Mouse (Mus musculus): ENCODE results near the gene Gm6509.
"Not testable (repeated sequence)": the region's sequence is repeated elsewhere in the genome, so short reads cannot be mapped to it uniquely, and the experiment has no call there.

The Gm6509 gene

GRCm38 (mm10) chr5:94623679-94624078 is at the start of gene Gm6509:
Gene Gm6509 (plus strand): TSS chr5:94623979.
- not testable (repeated sequence) for DNase-seq (ENCODE audit: low spot score)

DNA sequence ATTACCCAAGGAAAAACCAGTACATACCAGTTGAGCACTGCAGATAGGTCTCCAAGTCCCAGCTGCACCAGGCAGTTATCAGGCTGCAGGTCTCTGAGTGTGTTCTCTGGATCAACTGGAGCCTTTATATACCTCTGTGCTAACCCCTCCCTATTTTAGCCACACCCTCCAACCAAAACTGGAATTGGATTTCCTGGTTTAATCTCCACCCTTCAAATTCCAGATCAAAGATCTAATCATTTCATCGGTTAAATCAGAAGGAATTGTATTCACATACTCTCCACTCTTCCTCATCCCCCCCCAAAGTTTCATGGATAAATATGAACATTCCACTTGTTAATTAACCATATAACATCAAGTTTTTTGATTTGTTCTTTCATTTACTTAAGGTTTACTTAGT is 7.5 kb upstream of the Gm6509 start, which contains the start of gene Gm3147:
TSS of gene Gm3147 (minus strand) at position 101 of the 400 bp plus-strand sequence.
- not testable (repeated sequence) for DNase-seq (ENCODE audit: low spot score)

- not testable (repeated sequence) for DNase-seq (ENCODE audit: low spot score)
Measured at GRCm38 (mm10) chr5:94648082-94648481, 24.3 kb downstream of the Gm6509 start, which contains the start of gene Gm6205. Gene Gm6205 (plus strand): TSS chr5:94648382.
